Mouse (Mus musculus) hindbrain, postnatal 0 days (tissue): ENCODE data around the gene Ccdc85c. TPM values are rescaled to one million over a fixed set of nuclear protein-coding genes. Genes with fewer than 3 reads are reported as not detected.
A peak's percentile ranks its signal among the peaks of the same experiment; 100 is the strongest.

ENCODE experiments used
- ATAC-seq: fragments of 200-750 bp; cut with Nextera tagmentation; 2 replicates; pipeline ENCODE4 v1.8.0; 2017; ENCODE audit warnings: mild to moderate bottlenecking, moderate TSS enrichment, moderate library complexity
- DNase-seq: peaks from one replicate; pipeline ENCODE4 v3.0.0-alpha.2; 2015; ENCODE audit warnings: low spot score
- H3K27ac ChIP-seq: fragments of 300-500 bp; sonication (generic); 2 replicates; pipeline ENCODE4 v1.5.1; 2014; ENCODE audit warnings: mild to moderate bottlenecking
- H3K27me3 ChIP-seq: fragments of 300-500 bp; sonication (generic); 2 replicates; pipeline ENCODE4 v1.6.1; 2014; ENCODE audit warnings: low read length, mixed read lengths; ENCODE audit not compliant: insufficient read depth
- H3K36me3 ChIP-seq: fragments of 300-500 bp; sonication (generic); 2 replicates; pipeline ENCODE4 v1.6.1; 2014; ENCODE audit warnings: low read length, mixed read lengths; ENCODE audit not compliant: insufficient read depth
- H3K4me1 ChIP-seq: fragments of 300-500 bp; sonication (generic); 2 replicates; pipeline ENCODE4 v1.6.1; 2014; ENCODE audit warnings: antibody characterized with exemption, low read length, mixed read lengths; ENCODE audit not compliant: insufficient read depth
- H3K4me2 ChIP-seq: fragments of 300-500 bp; sonication (generic); 2 replicates; pipeline ENCODE4 v1.6.1; 2014; ENCODE audit warnings: low read depth, mild to moderate bottlenecking, low read length, moderate library complexity, mixed read lengths
- H3K4me3 ChIP-seq: fragments of 300-500 bp; sonication (generic); 2 replicates; pipeline ENCODE4 v1.5.1; 2014; ENCODE audit warnings: low read length
- H3K9ac ChIP-seq: fragments of 300-500 bp; sonication (generic); replicated peaks from 2 replicates; pipeline ENCODE4 v1.6.1; 2014; ENCODE audit warnings: mild to moderate bottlenecking, low read length, moderate library complexity, mixed read lengths
- H3K9me3 ChIP-seq: fragments of 300-500 bp; sonication (generic); 2 replicates; pipeline ENCODE4 v1.6.1; 2016; ENCODE audit warnings: low read length, mixed read lengths
- CTCF ChIP-seq: IDR thresholded peaks from 2 replicates; pipeline ENCODE4 v1.5.1; 2016; ENCODE audit warnings: antibody characterized with exemption, control low read depth, low read depth
- WGBS: fragments of 180-500 bp; shearing (Covaris S2); extraction: QIAGEN DNeasy Blood & Tissue Kit; methylation state at CpG from one replicate; pipeline ENCODE4 v1.1.7; 2014; 5-methylcytosine and 5-hydroxymethylcytosine counted together
- polyA plus RNA-seq: library from polyadenylated mRNA; unstranded; fragments of >200 nt; fragmentation: Nextera tagmentation; extraction: Ambion mirVana; gene quantifications from 2 replicates; pipeline ENCODE4 v1.2.1, GENCODE M21; 2015
- total RNA-seq: library from RNA; depleted of rRNA; stranded (reverse); fragments of >200 nt; gene quantifications from 2 replicates; pipeline ENCODE4 v1.2.3, GENCODE M21; 2014

Ccdc85c gene
- total and polyA plus RNA-seq, 2 experiments from 2014 or later: 17.0 to 94.7 TPM

- H3K4me1 ChIP-seq: peaks cover 24% of the 10 kb centered on the region
- no peaks in the 10 kb centered on the region for H3K9me3 ChIP-seq
- TF ChIP-seq CTCF: no peak
- DNase-seq: peak; percentile 53
- H3K4me3 ChIP-seq: no peak overlapping the region
- H3K27ac ChIP-seq: 0 out of 2 replicates have a peak overlapping the region, but pooled peaks have one; percentile 1
- no peaks in the 10 kb centered on the region for H3K27me3 ChIP-seq
- H3K36me3 ChIP-seq: no peaks in the 10 kb centered on the region
- H3K4me2 ChIP-seq: no peak overlapping the region
- no peak for ATAC-seq
- WGBS: 43% methylated on average over 18 of the region's 18 CpGs
- no peak overlapping the region for H3K9ac ChIP-seq
Measured at GRCm38 (mm10) chr12:108213090-108214041, 61.9 kb downstream of the Ccdc85c start.

GRCm38 (mm10) chr12:108212476-108212875 lies 62.7 kb downstream of the Ccdc85c start:
- no peak overlapping the region for H3K9ac ChIP-seq
- H3K4me1 ChIP-seq: peaks cover 24% of the 10 kb centered on the region
- ATAC-seq: no peak
- no peak overlapping the region for H3K4me3 ChIP-seq
- no peaks in the 10 kb centered on the region for H3K27me3 ChIP-seq
- WGBS: 77% methylated on average over 6 of the region's 6 CpGs
- no peak for DNase-seq
- H3K9me3 ChIP-seq: no peaks in the 10 kb centered on the region
- no peaks in the 10 kb centered on the region for H3K36me3 ChIP-seq
- H3K27ac ChIP-seq: no peak overlapping the region
- H3K4me2 ChIP-seq: no peak overlapping the region
- no peak for TF ChIP-seq CTCF

- DNase-seq (no peak), ATAC-seq (no peak)
- Histone ChIP-seq H3K27me3 (no peaks in the 10 kb centered on the region), H3K4me2 (no peak overlapping the region), H3K9ac (no peak overlapping the region), H3K36me3 (0 out of 2 replicates have a peak, but pooled peaks cover 3% of the 10 kb centered on the region), H3K27ac (no peak overlapping the region), H3K4me1 (peaks cover 20% of the 10 kb centered on the region), H3K9me3 (no peaks in the 10 kb centered on the region), H3K4me3 (no peak overlapping the region)
- no peak for TF ChIP-seq CTCF
- 31% methylated on average over 5 of the region's 5 CpGs for WGBS
Measured at GRCm38 (mm10) chr12:108212071-108212470, 63.2 kb downstream of the Ccdc85c start.

GRCm38 (mm10) chr12:108210623-108211022 lies 64.6 kb downstream of the Ccdc85c start:
- H3K27me3 ChIP-seq: no peaks in the 10 kb centered on the region
- no peak overlapping the region for H3K4me2 ChIP-seq
- peaks cover 10% of the 10 kb centered on the region for H3K4me1 ChIP-seq
- TF ChIP-seq CTCF: no peak
- no peaks in the 10 kb centered on the region for H3K9me3 ChIP-seq
- H3K36me3 ChIP-seq: peaks cover 11% of the 10 kb centered on the region
- no peak overlapping the region for H3K9ac ChIP-seq
- H3K4me3 ChIP-seq: no peak overlapping the region
- ATAC-seq (no peak), DNase-seq (no peak)
- WGBS: 93% methylated on average over 15 of the region's 15 CpGs
- no peak overlapping the region for H3K27ac ChIP-seq

GRCm38 (mm10) chr12:108208726-108209438 lies 66.3 kb downstream of the Ccdc85c start:
- TF ChIP-seq CTCF: peak; percentile 90

GRCm38 (mm10) chr12:108208216-108208615 lies 67.0 kb downstream of the Ccdc85c start:
- H3K27me3 ChIP-seq: no peaks in the 10 kb centered on the region
- 89% methylated on average over 9 of the region's 9 CpGs for WGBS
- no peak overlapping the region for H3K9ac ChIP-seq
- no peak for ATAC-seq
- TF ChIP-seq CTCF: no peak
- H3K9me3 ChIP-seq: no peaks in the 10 kb centered on the region
- no peak for DNase-seq
- no peak overlapping the region for H3K4me3 ChIP-seq
- peaks cover 6% of the 10 kb centered on the region for H3K4me1 ChIP-seq
- H3K4me2 ChIP-seq: no peak overlapping the region
- no peak overlapping the region for H3K27ac ChIP-seq
- H3K36me3 ChIP-seq: peaks cover 24% of the 10 kb centered on the region

More at GRCm38 (mm10) chr12:108208726-108209438, 66.3 kb downstream of the Ccdc85c start:
- H3K36me3 ChIP-seq: peaks cover 19% of the 10 kb centered on the region
- ATAC-seq: peak; percentile 57
- H3K27ac ChIP-seq: peak overlapping the region; percentile 22; the same call in 1 of the 2 replicates
- no peak overlapping the region for H3K4me3 ChIP-seq
- H3K9me3 ChIP-seq: no peaks in the 10 kb centered on the region
- H3K4me2 ChIP-seq: no peak overlapping the region
- H3K4me1 ChIP-seq: peaks cover 6% of the 10 kb centered on the region
- 21% methylated on average over 13 of the region's 13 CpGs for WGBS
- no peaks in the 10 kb centered on the region for H3K27me3 ChIP-seq
- no peak overlapping the region for H3K9ac ChIP-seq
- DNase-seq: peak; percentile 88
